Mouse (Mus musculus) T-helper 17 cell (primary cell): ENCODE results near the gene Dnah2.

Experiments used
- in situ Hi-C, 2 experiments: fragments of 300-600 bp; cut with MboI, MseI; formaldehyde crosslinking; loops; 1 replicate in 1 of 2; 2 replicates in 1 of 2; pipeline ENCODE4 v1.15.1; 2025; ENCODE audit warnings: high pct_unique_total_duplicates in 2 of 2

Dnah2 gene

DNA sequence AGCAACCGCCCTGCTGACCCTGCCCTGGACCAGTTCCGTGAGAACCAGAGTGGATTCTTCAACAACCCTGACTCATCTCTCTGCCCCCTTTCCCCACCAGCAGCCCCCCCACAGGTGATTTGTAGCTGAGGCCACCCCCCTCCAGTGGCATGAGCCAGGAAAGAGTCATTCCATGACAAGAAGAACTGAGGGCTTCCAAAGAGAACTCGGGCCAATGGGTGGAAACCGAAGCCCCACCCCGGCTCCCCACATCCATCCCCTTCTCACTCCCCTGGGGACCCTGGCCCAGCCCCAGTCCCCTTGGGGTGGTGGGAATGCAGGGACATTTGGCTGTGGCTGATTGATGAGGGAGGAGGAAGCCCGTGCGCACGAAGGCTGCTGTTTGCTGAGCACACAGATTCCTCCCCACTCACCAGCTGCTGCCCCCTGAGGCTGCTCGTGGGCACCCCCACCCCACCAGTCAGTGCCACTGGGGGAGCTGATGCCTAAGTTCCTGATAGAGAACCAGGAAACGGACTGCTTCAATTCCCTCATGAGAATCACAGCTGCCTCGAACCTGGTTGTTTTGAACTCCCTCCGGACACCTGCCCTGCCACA, at the start of gene Dnah2:
TSS of gene Dnah2 (minus strand) at position 51 of the 597 bp plus-strand sequence.
- in situ Hi-C loops = no loop called here

- in situ Hi-C loops = no loop called here
Measured at GRCm38 (mm10) chr11:69594853-69595252, 45.9 kb upstream of the Dnah2 start.

- in situ Hi-C loops = no loop called here
Measured at GRCm38 (mm10) chr11:69592799-69593198, 43.9 kb upstream of the Dnah2 start.

DNA sequence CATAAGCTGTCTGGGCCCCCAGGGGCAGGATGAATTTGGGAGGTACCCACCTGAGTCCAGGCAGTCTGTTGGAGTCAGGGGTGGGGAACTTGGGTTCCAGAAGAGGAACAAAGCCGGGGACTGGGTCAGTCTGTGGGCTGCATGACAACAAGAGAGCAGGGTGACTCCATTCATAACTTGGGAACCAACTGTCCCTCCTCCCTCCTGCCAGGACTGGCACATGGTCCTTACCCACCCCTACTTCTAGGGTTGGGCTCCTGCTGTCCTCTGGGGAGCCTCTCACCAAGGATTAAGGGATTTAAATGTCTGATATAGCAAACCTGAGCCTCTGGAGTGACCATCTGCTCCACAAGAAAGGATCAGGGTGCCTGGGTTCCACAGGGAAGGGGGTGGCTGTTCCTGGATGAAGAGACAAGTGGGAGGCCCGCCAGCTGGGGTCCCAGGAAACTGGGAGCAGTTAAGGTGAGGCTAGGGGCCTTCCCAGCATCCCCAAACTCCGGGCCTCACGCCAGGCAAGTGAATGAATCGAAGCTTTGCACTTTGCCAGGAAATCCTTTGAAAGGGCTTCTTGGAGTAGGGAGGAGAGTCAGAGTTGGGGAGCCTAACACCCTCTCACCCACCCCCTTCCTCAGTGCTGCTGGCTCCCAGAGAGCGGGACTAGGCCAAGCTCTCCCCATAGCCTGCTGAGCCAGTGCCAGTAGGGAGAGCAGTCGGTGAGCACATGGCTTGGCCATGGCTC, 43.2 kb upstream of the Dnah2 start:
- in situ Hi-C loops = no loop called here

DNA sequence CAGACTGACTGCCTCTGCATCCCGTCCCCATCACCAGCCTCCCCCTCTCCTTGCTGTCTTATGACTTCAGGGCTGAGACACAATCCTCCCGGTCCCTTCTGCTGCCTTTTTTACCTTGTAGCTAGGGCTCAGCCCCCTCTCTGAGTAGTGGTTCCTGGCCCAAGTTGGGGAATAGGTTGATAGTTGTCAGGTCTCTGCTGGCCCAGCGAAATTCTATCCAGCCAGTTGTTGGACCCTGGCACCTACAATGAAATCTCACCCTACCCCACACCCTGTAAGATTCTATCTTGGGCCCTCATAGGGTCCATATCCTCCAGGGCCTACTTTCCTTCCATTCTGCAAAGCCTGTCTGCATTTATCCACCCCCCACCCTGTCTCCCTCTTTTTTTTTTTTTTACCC, 42.5 kb upstream of the Dnah2 start:
- in situ Hi-C loops = no loop called here

DNA sequence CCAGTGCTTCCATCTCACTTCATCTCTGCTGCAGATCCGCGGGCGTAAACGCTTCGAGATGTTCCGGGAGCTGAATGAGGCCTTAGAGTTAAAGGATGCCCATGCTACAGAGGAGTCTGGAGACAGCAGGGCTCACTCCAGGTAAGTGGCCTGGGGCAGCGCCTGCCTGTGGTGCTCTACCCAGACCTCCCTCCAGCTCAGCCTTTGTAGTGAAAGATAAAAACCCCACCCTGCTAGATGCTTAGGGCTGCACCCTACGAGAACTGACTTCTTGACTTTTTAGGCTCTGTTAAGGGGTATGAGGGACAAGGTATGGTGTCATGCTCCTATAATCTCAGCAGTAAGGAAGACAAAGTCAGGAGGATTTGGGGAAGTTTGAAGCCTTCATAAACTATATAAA, 41.7 kb upstream of the Dnah2 start:
- in situ Hi-C loops = no loop called here

GRCm38 (mm10) chr11:69589207-69589834, 40.4 kb upstream of the Dnah2 start:
- in situ Hi-C loops = no loop called here

DNA sequence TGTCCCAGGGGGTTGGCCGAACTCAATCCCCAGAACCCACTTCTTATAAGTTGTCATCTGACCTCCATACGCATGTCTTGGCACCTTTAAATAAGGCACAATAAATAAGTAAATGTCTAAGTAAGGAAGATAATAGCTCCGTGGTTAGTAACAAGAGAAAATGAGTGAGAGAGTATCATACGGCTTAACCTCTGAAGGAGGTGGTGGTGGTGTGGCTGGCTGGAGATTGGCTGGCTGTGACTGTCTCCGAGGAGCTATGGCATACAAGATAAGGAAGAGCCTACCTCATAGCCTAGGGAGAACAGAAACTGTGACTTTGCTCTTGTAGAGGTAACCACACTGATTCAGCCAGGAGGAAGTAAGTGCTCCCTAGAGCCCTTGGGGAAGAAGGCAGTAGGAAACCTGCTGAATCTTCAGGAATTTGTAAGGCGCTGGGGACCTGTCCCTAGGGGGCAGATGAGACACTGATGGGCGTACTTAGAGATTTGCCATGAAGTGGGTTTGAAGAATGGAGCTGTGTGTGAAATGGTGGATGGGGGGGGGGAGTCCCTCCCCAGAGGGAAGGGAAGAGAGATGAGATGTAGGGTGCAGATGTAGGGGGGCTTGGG, 36.9 kb upstream of the Dnah2 start:
- in situ Hi-C loops = no loop called here

GRCm38 (mm10) chr11:69584937-69585336, 36.0 kb upstream of the Dnah2 start:
- in situ Hi-C loops = no loop called here

GRCm38 (mm10) chr11:69584008-69584407, 35.1 kb upstream of the Dnah2 start:
- in situ Hi-C loops = no loop called here

DNA sequence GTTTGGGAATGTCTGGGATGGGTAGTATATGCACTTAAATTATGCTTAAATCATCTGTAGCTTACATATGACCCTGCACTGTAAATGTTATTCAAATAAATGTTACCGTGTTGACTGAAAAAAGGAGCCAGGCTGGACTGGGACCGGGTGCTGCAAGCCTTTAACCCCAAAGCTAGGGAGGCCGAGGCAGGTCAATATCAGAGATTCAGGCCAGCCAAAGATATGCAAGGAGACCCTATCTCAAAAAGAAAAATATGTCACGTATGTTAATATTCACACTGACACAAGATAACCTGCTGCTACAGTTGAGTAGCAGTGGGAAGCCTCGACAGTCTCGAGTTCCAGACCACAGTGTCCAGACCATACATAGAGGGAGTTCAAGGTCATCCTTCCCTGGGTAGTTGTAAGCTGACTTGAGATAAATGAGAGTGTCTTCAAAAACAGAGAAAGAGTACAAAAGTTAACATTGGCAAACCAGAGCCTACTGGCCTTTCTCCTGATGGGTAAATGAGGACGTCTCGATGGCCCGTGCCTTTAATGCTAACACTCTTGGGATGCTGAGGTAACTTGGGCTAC, 33.4 kb upstream of the Dnah2 start:
- in situ Hi-C loops = no loop called here

DNA sequence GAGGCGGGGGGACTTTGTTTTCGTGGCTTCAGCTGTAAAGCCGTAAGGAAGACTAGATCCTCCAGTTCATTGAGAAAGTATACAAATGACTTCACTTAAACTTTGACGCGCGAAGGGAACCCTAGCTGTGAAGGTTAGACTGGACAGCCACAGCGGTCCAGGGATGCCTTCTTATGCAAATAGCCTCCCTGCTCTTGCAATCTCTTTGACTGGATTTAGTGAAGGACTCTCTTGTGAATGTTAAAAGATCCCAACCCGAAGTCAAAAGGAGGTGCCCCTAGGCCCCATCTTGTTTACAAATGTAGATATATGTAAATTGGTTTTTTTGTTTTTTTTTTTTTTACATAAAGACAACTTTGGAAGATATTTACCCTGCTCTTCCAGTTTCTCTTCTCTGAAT, 32.9 kb upstream of the Dnah2 start:
- in situ Hi-C loops = no loop called here

DNA sequence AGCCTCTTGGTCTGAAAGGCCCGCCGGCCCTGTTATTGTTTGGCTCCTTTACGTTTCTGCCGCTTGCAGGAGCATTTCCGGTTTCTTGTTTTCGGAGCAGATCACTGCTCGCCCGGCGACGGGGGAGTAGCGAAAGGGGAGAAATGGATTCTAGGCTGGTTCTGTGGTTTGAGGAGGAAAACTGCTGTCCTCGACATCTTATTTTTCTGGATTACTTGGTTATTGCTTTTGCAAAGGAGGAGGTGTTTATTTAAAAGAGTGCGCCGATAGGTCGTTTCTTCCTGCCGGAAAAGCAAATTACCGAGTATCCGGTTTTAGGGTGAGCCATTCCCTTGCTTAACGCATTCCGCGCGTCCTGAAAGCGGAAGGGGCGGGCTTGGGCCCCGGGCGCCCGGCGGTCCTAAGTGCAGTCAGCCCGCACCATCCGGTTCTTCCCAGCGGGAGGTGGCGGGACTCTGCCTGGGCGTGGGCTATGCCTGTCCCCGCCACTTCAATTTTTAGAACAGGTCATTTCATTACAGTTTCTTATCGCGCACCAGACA, 32.3 kb upstream of the Dnah2 start:
- in situ Hi-C loops = no loop called here

- in situ Hi-C loops = no loop called here
Measured at GRCm38 (mm10) chr11:69580572-69581146, 31.7 kb upstream of the Dnah2 start.

- in situ Hi-C loops = no loop called here
Measured at GRCm38 (mm10) chr11:69580091-69580514, 31.2 kb upstream of the Dnah2 start, which contains the start of the genes Wrap53 and Trp53. Gene Wrap53, minus strand, starts transcription at chr11:69580255. Gene Trp53, plus strand, starts transcription at chr11:69580359.

- in situ Hi-C loops = no loop called here
Measured at GRCm38 (mm10) chr11:69579128-69580017, 30.5 kb upstream of the Dnah2 start.

DNA sequence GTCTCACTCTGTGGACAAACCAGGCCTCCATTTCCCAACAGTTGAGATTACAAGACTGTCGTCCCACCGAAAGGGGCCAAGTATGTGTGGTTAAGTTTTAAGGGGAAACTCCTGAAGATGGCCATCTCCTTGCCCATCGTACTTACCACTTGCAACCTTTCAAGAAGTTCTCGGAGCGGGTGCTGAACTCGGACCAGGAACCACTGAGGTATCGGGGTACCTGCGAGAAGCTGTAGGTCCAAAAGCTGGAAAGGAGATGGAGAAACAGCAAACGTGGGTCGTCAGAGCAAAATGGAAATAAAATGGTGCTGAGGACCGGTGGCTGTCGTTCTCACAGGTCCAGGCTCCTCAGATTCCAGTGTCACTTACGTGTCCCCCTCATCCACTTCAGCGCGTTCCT, 29.4 kb upstream of the Dnah2 start:
- in situ Hi-C loops = no loop called here

- in situ Hi-C loops = no loop called here
Measured at GRCm38 (mm10) chr11:69576307-69576706, 27.4 kb upstream of the Dnah2 start.

DNA sequence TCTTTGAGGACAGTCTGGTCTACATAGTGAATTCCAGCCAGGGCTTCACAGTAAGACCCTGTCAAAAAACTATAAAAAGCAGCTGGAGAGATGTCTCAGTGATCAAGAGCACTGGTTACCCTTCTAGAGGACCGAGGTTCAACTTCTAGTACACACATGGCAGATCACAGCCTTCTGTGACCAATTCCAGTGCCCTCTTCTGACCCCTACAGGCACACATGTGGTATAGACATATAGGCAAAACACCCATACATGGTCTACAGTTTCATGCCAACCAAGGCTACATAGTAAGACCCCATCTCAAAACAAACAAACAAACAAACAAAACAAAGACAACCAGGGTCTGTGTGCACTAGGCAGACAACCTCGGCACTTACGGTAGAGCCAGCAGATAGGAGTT, 26.3 kb upstream of the Dnah2 start:
- in situ Hi-C loops = no loop called here

DNA sequence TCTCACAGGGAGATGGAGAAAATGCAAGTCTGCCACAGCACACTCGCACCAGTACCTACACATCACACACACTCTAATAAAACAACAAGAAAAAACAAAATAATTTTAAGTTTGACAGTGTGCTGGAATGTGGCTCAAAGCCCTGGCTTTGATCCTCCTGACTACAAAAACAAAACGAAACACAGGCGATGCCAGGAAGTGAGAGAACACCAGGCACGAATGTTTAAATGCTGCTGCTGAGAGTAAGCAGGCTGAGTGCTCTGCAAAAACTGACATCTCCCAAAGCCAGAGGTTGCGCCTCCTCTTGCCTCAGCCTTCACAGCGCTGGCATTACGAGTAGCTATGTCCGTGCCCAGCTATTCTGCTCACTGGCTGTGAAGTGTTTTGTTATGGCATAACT, 16.2 kb upstream of the Dnah2 start:
- in situ Hi-C loops = no loop called here
